Mouse (Mus musculus) right cerebral cortex, postnatal 10 days (tissue): ENCODE measurements around the gene Spata18.

Experiments used
- DNase-seq, 2 experiments: peaks; one replicate each; pipeline ENCODE4 v3.0.0; 2021; ENCODE audit warnings: low spot score in 2 of 2

Spata18 gene

DNA sequence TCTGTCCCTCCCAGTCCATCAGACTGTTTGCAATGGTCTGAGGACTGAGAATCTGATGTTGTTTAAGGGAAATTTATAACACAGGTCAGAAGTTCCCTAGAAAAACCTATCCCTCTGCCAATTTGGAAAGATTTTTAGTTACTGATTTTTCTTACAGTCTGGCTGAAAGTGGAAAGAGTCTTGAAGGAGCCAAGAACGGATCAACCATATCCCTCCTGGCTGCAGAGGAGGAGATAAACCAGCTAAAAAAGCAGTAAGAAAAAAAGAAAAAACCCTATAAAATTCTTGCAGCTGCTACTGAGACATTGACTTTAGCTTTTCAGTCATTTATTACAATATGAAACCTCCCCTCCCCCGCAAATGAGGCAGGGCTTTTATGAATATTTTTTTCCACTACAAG, 15.5 kb downstream of the Spata18 start:
- DNase-seq = no peak

GRCm38 (mm10) chr5:73667877-73668276, 16.7 kb downstream of the Spata18 start:
- no peak for DNase-seq

GRCm38 (mm10) chr5:73669386-73669785, 18.2 kb downstream of the Spata18 start:
- DNase-seq = no peak

DNA sequence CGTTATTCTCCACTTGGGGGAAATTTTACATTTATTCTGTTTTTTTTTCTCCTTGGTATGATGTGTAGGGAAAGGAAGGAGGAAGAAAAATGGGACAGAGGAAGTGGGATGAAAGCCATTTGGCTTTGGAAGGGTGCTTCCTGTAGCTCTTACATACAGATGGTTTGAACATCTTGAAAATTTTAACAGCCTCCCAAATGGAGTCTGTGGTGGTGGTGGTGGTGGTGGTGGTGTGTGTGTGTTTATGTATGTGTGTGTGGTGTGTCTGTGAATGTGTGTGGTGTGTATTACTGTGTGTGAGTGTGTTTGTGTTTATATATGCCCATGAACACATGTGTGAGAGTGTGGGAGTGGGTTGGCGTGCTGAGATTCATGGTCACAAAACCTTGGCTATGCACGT, 24.4 kb downstream of the Spata18 start:
- DNase-seq = no peak

DNA sequence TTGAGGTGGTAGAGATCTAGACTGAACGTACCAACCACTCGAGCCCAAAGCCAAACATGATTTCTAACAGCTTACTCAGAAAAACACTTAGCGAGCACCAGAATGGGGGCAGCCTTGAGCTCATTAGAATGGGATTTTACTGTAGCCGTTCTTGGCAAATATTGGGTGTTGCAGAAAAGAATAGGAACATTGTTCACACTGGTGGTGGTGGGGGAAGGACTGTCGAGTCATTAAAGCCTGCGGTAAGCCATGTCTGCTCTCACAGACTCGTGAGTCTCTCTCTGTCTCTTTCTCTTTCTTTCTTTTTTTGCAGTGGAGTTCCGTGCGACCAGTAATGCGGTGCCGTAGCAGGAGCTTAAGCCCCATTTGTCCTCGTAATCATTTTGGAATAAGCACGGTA, 25.4 kb downstream of the Spata18 start:
- no peak for DNase-seq

DNA sequence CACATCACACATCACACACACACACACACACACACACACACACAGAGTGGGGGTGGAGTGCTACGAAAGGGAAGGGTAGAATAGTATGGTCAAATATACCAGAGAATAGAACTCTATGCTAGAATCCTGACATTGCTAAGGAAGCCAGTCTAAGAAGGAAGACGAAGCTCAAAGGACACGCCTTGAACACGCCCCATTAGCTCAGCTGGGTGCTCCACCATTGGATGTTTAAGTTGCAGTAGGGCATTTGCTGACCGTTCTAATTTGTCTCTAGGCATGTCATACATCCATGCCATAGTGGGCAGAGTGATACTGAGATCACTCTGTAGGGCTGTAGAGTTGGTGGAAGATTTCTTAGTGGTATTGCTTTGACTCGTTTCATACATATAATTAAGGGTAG, 32.0 kb downstream of the Spata18 start:
- no peak for DNase-seq

DNA sequence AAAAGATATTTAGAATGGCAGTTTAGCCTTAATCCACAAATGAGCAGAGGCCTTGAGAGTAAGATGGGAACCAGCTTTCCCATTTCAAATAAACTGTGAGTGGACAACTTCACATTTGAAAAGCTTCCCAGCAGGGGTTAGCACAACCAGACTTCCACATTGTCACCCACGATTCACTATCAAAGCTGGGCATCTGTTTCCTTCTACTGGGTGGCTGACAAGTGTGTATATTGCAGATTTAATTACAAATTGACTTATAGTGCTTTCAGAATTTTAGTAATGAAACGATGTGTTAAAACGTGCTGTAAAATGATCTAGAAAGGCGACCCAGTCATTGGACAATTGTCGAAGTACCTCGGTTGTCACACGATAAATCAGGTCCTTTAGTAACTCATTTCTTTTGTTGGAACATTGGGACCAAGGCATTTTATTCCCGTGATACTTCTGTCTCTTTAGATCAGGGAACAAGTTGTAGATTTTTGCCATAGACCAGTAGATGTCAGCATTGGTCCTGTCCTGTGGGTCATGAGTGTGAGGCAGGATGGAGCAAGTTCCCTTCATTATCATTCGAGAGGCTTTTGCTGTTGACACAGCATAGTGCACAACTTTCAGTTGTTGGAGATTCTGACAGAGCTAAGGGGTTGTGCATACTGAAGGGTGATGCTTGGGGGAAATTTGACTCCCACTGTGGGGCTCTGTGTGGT, 32.7 kb downstream of the Spata18 start:
- no peak for DNase-seq

DNA sequence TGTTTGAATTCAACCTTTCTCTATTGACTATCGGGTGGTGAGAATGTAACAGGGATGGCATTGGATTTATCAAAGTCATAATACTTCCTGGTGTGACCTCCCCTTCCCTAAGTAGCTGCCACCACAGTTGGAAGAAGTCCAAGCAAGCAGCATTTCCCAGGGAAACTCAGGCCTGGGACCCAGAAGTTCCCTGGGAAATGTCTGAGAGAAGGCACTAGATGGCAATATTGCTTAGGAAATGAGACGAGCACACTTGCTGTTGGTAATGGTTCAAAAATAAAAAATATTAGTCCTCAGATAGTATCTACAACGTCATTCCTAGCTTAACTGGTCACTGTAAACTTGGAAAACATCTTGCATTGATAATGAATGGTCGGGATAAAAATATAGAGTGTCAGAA, 35.0 kb downstream of the Spata18 start:
- DNase-seq = peak in 1 of 2 experiments; percentile 38

GRCm38 (mm10) chr5:73688576-73688975, 37.4 kb downstream of the Spata18 start:
- DNase-seq = no peak

- no peak for DNase-seq
Measured at GRCm38 (mm10) chr5:73690146-73690545, 39.0 kb downstream of the Spata18 start.

- DNase-seq = no peak
Measured at GRCm38 (mm10) chr5:73691723-73692520, 40.7 kb downstream of the Spata18 start.

- no peak for DNase-seq
Measured at GRCm38 (mm10) chr5:73693778-73694177, 42.6 kb downstream of the Spata18 start.

DNA sequence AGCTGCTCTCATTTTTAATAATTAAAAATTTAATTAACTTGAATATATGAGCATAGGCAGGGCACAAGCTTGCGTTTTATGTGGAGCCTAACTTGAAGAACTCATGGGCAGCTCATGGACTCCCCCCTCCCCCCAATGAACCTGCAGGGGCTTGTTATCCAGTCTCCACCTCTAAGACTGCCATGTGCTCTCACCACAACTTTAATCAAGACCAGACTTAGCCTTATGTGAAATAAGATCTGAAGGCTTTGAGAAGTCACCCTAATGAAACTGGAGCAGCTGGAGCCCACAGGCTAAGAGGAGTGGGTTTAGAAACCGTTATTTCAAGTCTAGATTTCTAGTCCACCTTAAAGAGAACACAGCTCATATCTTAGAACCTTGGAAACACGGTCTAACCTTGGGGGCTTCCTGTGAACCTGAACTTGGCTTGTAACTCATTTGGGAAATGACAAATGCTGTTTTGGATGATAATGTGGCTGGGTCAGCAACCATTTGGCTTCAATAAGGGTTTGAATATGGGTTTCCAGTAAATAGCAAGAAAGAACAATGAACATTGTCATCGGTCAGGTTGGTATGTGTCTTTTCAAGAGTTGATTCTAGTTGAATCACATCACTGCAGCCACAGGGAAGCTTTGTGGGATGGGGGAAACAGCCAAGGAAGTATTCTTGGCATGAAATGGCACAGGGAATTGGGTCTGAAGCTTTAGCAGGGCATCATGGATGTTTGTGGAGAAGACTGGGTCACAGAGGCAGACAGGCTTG, 43.3 kb downstream of the Spata18 start:
- DNase-seq = no peak

GRCm38 (mm10) chr5:73697700-73698099, 46.5 kb downstream of the Spata18 start:
- DNase-seq = no peak

GRCm38 (mm10) chr5:73701063-73701890, 50.1 kb downstream of the Spata18 start:
- DNase-seq = no peak

DNA sequence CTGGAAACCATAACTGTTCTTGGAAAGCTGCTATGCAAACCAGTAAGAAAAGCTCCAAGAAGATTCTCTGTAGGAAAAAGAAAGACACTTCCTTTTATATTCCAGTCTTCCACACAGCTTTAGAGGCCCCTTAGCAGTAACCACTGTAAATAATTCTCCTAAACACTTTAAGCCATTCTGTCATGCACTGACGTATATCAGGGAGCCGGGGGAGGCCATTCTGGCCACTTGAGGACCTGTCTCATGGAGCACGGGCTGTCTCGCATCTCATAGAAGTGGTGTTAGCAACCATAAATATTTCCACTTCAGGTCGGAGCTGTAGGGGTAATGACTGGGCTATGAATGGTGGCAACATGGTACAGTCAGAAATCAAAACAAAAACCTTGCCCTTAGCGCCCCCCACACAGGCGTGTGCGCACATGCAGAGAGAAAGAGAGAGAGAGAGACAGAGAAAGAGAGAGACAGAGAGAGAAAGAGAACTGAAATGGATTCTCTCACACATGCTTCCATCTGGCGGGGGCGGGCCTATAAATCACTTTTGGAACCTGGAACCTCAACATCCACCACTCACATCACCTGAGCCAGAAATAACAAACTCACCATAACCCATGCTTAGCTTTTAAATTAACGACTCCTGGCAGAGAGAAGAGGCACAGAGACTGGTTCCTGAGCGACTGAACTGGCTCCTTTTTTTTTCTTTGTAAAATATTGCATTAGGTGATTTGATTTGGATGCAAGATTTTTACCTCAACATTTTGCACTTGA, 50.9 kb downstream of the Spata18 start:
- no peak for DNase-seq

- no peak for DNase-seq
Measured at GRCm38 (mm10) chr5:73703096-73703495, 51.9 kb downstream of the Spata18 start.

- DNase-seq = no peak
Measured at GRCm38 (mm10) chr5:73704263-73704662, 53.1 kb downstream of the Spata18 start.

DNA sequence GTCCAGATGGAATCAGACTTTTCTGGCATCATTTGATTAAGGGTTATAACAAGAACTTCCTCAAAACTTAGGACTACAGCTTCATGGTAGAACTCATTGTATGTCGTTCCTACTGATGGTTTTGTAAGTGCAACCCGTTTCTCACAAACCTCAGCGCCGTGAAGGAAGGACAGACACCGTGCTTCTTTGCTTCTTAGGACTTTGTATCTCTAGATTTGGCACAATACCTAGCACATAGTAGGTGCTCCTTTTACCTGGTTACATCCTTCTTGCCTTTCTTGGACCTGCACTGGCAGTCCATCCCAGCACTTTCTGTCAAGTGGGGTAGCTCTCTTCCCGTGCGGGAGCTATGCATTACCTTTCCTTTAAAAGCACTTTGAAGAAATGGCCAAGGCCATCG, 53.6 kb downstream of the Spata18 start:
- DNase-seq = no peak

- DNase-seq = no peak
Measured at GRCm38 (mm10) chr5:73705290-73705689, 54.1 kb downstream of the Spata18 start.

DNA sequence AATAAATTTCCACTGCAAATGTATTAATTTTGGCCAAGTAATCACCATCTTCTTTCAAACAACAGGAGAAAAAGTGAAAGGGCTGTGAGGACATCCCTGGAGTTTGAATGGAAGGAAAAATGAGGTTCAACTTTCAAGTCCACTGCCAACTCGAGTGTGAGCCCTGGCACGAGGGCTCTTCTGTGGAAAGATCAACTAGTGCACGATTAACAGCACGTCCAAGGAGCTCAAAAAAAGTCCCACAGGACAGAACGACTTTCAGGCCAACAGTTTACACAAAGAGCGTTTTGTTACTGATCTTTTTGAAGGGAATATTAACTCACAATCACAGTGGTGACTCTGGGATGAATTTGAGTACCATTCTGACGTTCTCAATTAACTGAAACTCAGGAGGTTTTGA, 61.7 kb downstream of the Spata18 start:
- no peak for DNase-seq
